Mouse (Mus musculus): ENCODE data around the gene Gm17949. TPM values are rescaled to one million over a fixed set of nuclear protein-coding genes. Genes with fewer than 3 reads are reported as not detected.

Gm17949 gene
- total RNA-seq, 2 experiments from 2014 or later = 0.27 to 0.34 TPM

GRCm38 (mm10) chr17:56988921-56989430, 22.3 kb upstream of the Gm17949 start:
- no peak for DNase-seq (ENCODE audit: low spot score in 2 of 2)
- intact Hi-C loops (cut with DNase I) = loop anchor here (10.0 kb wide), 1 partner anchor 184 kb away; no protein-coding TSS in a partner anchor

GRCm38 (mm10) chr17:56989467-56990114, 21.7 kb upstream of the Gm17949 start:
- intact Hi-C loops (cut with DNase I) = loop anchor here (1.0 to 10.0 kb wide), 3 partner anchors 22 to 185 kb away; partner anchors contain the start of genes Gm17949 and Gtf2f1
- DNase-seq (ENCODE audit: low spot score in 2 of 2) = no peak

GRCm38 (mm10) chr17:56990115-56990746, 21.0 kb upstream of the Gm17949 start, which contains the start of gene Clpp:
Gene Clpp (plus strand): TSS chr17:56990305.
- DNase-seq (ENCODE audit: low spot score in 2 of 2) = peak; percentile 94
- intact Hi-C loops (cut with DNase I) = loop anchor here (1.0 to 10.0 kb wide), 2 partner anchors 21 to 175 kb away; partner anchors contain the start of genes Gm17949 and Gtf2f1

- intact Hi-C loops (cut with DNase I) = loop anchor here (1.0 to 10.0 kb wide), 2 partner anchors 20 to 174 kb away; partner anchors contain the start of genes Gm17949 and Gtf2f1
- DNase-seq (ENCODE audit: low spot score in 2 of 2) = no peak
Measured at GRCm38 (mm10) chr17:56990966-56991365, 20.3 kb upstream of the Gm17949 start.

GRCm38 (mm10) chr17:56995046-56995445, 16.2 kb upstream of the Gm17949 start:
- no peak for DNase-seq (ENCODE audit: low spot score in 2 of 2)
- intact Hi-C loops (cut with DNase I) = loop anchor here (5.0 to 10.0 kb wide), 2 partner anchors 88 to 170 kb away; no protein-coding TSS in a partner anchor

GRCm38 (mm10) chr17:56996506-56996905, 14.8 kb upstream of the Gm17949 start:
- no peak for DNase-seq (ENCODE audit: low spot score in 2 of 2)
- intact Hi-C loops (cut with DNase I) = loop anchor here (5.0 to 10.0 kb wide), 2 partner anchors 89 to 168 kb away; no protein-coding TSS in a partner anchor

- intact Hi-C loops (cut with DNase I) = loop anchor here (5.0 to 10.0 kb wide), 2 partner anchors 90 to 168 kb away; no protein-coding TSS in a partner anchor
- DNase-seq (ENCODE audit: low spot score in 2 of 2) = peak; percentile 92 to 93
Measured at GRCm38 (mm10) chr17:56997029-56997667, 14.1 kb upstream of the Gm17949 start, which contains the start of gene Alkbh7. Gene Alkbh7 (plus strand): TSS chr17:56997339.

GRCm38 (mm10) chr17:56999414-56999813, 11.9 kb upstream of the Gm17949 start:
- intact Hi-C loops (cut with DNase I) = loop anchor here (5.0 to 10.0 kb wide), 2 partner anchors 92 to 165 kb away; no protein-coding TSS in a partner anchor
- no peak for DNase-seq (ENCODE audit: low spot score in 2 of 2)

GRCm38 (mm10) chr17:56999968-57000609, 11.2 kb upstream of the Gm17949 start, which contains the start of gene Pspn:
Gene Pspn (minus strand): TSS chr17:57000018.
- DNase-seq (ENCODE audit: low spot score in 2 of 2) = no peak
- intact Hi-C loops (cut with DNase I) = loop anchor here (5.0 to 10.0 kb wide), 3 partner anchors 93 to 245 kb away; partner anchors contain the start of genes Gpr108 and Trip10

- DNase-seq (ENCODE audit: low spot score in 2 of 2) = no peak
- intact Hi-C loops (cut with DNase I) = loop anchor here (10.0 kb wide), 1 partner anchor 244 kb away; the partner anchor contains the start of genes Gpr108 and Trip10
Measured at GRCm38 (mm10) chr17:57001228-57001627, 10.0 kb upstream of the Gm17949 start.

- intact Hi-C loops (cut with DNase I) = loop anchor here (10.0 kb wide), 1 partner anchor 241 kb away; the partner anchor contains the start of genes Gpr108 and Trip10
- DNase-seq (ENCODE audit: low spot score in 2 of 2) = no peak
Measured at GRCm38 (mm10) chr17:57003994-57004393, 7.3 kb upstream of the Gm17949 start.

- intact Hi-C loops (cut with DNase I) = loop anchor here (10.0 kb wide), 1 partner anchor 237 kb away; the partner anchor contains the start of genes Gpr108 and Trip10
- no peak for DNase-seq (ENCODE audit: low spot score in 2 of 2)
Measured at GRCm38 (mm10) chr17:57007137-57007905, 3.9 kb upstream of the Gm17949 start.

GRCm38 (mm10) chr17:57010911-57011235, 396 bp upstream of the Gm17949 start:
- DNase-seq (ENCODE audit: low spot score in 2 of 2) = no peak
- intact Hi-C loops (cut with DNase I) = loop anchor here (1.0 kb wide), 1 partner anchor 21 kb away; the partner anchor contains the start of gene Clpp

GRCm38 (mm10) chr17:57012245-57012795, 1.1 kb downstream of the Gm17949 start:
- no peak for DNase-seq (ENCODE audit: low spot score in 2 of 2)
- intact Hi-C loops (cut with DNase I) = no loop called here

- intact Hi-C loops (cut with DNase I) = no loop called here
- no peak for DNase-seq (ENCODE audit: low spot score in 2 of 2)
Measured at GRCm38 (mm10) chr17:57019693-57020092, 8.4 kb downstream of the Gm17949 start.

GRCm38 (mm10) chr17:57020960-57021359, 9.7 kb downstream of the Gm17949 start:
- intact Hi-C loops (cut with DNase I) = no loop called here
- DNase-seq (ENCODE audit: low spot score in 2 of 2) = no peak

- intact Hi-C loops (cut with DNase I) = no loop called here
- DNase-seq (ENCODE audit: low spot score in 2 of 2) = no peak
Measured at GRCm38 (mm10) chr17:57027471-57027870, 16.2 kb downstream of the Gm17949 start.

GRCm38 (mm10) chr17:57029691-57030090, 18.4 kb downstream of the Gm17949 start:
- intact Hi-C loops (cut with DNase I) = no loop called here
- DNase-seq (ENCODE audit: low spot score in 2 of 2) = no peak

All from left cerebral cortex, postnatal 36 days (tissue).